Mouse (Mus musculus) bone marrow, adult 2 months (tissue): Measurements from ENCODE around the gene Nfkb1.

ENCODE experiments used
- CTCF ChIP-seq: fragments of 200-500 bp; IDR thresholded peaks from 2 replicates; pipeline ENCODE4 v1.5.1; 2011; ENCODE audit warnings: low read length, control low read depth; ENCODE audit not compliant: control insufficient read depth, insufficient read depth
- POLR2A ChIP-seq: fragments of 200-500 bp; IDR thresholded peaks from 2 replicates; pipeline ENCODE4 v1.6.1; 2011; ENCODE audit warnings: low read depth, mild to moderate bottlenecking, control low read depth, low read length, borderline replicate concordance; ENCODE audit not compliant: control insufficient read depth

DNA sequence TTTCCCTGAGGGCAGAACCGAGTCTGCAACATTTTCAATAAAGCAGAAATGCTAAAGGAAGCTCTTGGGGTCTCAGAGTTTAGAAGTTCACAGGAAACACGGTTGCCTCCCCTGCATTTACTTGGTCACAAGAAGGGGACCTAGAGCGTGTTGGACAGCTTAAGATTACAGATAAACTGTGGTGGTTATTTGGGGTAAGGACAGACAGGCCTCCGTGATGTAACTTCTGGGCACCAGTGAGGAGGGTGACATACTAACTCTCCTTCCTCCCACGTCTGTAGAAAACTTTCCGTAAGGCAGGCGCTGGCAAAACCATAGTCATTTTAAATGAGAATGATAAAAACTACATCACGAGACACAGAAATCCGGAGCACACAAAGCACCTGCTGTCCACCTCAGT is 29.6 kb downstream of the Nfkb1 start:
- TF ChIP-seq POLR2A, result no peak
- no peak for TF ChIP-seq CTCF
